Mouse (Mus musculus): Measurements from ENCODE around the gene 1700113H08Rik. TPM values are rescaled to one million over a fixed set of nuclear protein-coding genes. Genes with fewer than 3 reads are reported as not detected.

Gene 1700113H08Rik
- polyA plus RNA-seq, 1 experiment: not detected

DNA sequence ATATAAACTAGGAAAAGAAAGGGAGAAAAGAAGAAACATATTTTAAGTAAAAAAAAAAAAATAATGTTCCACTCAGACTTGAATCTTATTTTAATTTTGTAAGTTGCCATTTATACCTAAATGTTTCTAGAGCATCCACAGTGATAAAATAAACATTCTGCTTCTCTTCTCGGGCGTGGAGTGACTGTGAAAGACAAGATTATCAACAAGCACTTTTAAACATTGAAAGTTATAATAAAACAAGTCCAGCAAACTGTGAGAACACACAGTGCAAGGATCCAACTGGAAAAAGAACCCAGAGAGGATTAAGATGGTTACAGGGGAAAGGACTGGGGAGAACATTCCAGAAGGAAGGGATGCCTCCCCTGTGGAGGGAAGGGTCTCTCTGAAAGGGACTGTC, 155.0 kb downstream of the 1700113H08Rik start:
- no peaks in the 10 kb centered on the region for H3K27me3 ChIP-seq (ENCODE audit: control insufficient read depth, insufficient read depth, insufficient read length)
- H3K4me2 ChIP-seq (ENCODE audit: low read depth): no peak overlapping the region
- H3K4me3 ChIP-seq: no peak overlapping the region
- H3K79me2 ChIP-seq (ENCODE audit: control insufficient read depth, insufficient read depth): no peaks in the 10 kb centered on the region
- no peaks in the 10 kb centered on the region for H3K36me3 ChIP-seq (ENCODE audit: control insufficient read depth, insufficient read depth)
- TF ChIP-seq POLR2AphosphoS2 (IDR thresholded peaks at IDR 0.05; ENCODE audit: insufficient read length, low read depth) (no peak), USF1 (IDR thresholded peaks at IDR 0.05; ENCODE audit: low read depth) (no peak), TCF3 (IDR thresholded peaks at IDR 0.05; ENCODE audit: insufficient read length, low read depth) (no peak), CEBPB (IDR thresholded peaks at IDR 0.05; ENCODE audit: insufficient read depth, poor library complexity, severe bottlenecking) (no peak), MYOD1 (IDR thresholded peaks at IDR 0.05; ENCODE audit: control insufficient read depth in 1 of 3, insufficient read length in 2 of 3, low read depth in 2 of 3) (no peak), MYOG (IDR thresholded peaks at IDR 0.05; ENCODE audit: control insufficient read depth in 1 of 3, insufficient read depth in 1 of 3, insufficient read length in 2 of 3, low read depth in 2 of 3) (no peak), REST (IDR thresholded peaks at IDR 0.05; ENCODE audit: insufficient read depth, insufficient read length) (no peak), MAX (IDR thresholded peaks at IDR 0.05; ENCODE audit: low read depth) (no peak), E2F4 (IDR thresholded peaks at IDR 0.05; ENCODE audit: insufficient read depth) (no peak), SRF (IDR thresholded peaks at IDR 0.05; ENCODE audit: control insufficient read depth, insufficient read length, low read depth) (no peak)
- no peak overlapping the region for H3ac ChIP-seq (ENCODE audit: control insufficient read depth, insufficient read length)

GRCm38 (mm10) chr10:87230071-87230910, 172.4 kb downstream of the 1700113H08Rik start:
- H3K27me3 ChIP-seq (ENCODE audit: control insufficient read depth, insufficient read depth, insufficient read length): no peaks in the 10 kb centered on the region
- H3K4me3 ChIP-seq: no peak overlapping the region
- H3ac ChIP-seq (ENCODE audit: control insufficient read depth, insufficient read length): no peak overlapping the region
- H3K36me3 ChIP-seq (ENCODE audit: control insufficient read depth, insufficient read depth): no peaks in the 10 kb centered on the region
- no peak for TF ChIP-seq REST (IDR thresholded peaks at IDR 0.05; ENCODE audit: insufficient read depth, insufficient read length)
- H3K79me2 ChIP-seq (ENCODE audit: control insufficient read depth, insufficient read depth): no peaks in the 10 kb centered on the region
- H3K4me2 ChIP-seq (ENCODE audit: low read depth): no peak overlapping the region

DNA sequence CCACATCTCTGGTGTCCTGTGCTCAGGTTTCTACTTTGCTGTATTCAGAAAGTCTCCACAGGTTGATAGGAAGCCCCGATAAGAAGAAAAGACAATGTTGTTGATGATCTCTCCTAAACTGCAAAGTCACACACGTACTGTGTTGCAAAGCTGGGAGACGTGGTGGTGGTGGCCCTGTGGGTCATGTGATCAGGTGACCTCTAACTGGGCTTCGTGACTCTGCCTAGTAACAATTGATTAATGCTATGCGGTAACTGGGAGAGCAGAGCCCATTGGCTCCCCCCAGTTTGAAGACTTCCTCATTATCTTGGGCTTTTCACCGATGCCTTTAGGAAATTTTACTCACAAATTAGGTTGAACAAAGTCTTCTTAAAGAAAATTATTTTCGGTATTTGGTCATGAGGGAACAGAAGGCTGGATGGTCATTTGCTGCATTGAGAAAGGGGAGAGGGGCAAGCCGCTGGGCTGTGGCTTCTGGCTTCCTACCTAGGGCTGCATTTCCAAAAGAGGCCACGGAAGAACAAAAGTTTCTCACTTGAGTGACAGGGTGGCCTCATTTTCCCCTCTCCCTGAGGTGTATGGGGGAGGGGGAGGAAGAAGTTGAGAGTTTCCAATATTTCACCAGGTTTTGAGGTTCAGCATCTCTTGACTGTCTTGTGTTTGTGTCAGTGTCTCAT, 181.6 kb downstream of the 1700113H08Rik start:
- Histone ChIP-seq H3K36me3 (ENCODE audit: control insufficient read depth, insufficient read depth) (no peaks in the 10 kb centered on the region), H3ac (ENCODE audit: control insufficient read depth, insufficient read length) (no peak overlapping the region), H3K4me3 (no peak overlapping the region), H3K79me2 (ENCODE audit: control insufficient read depth, insufficient read depth) (no peaks in the 10 kb centered on the region), H3K4me2 (ENCODE audit: low read depth) (no peak overlapping the region), H3K27me3 (ENCODE audit: control insufficient read depth, insufficient read depth, insufficient read length) (no peaks in the 10 kb centered on the region)
- no peak for TF ChIP-seq REST (IDR thresholded peaks at IDR 0.05; ENCODE audit: insufficient read depth, insufficient read length)
- TF ChIP-seq MAX (IDR thresholded peaks at IDR 0.05; ENCODE audit: low read depth): no peak
- no peak for TF ChIP-seq E2F4 (IDR thresholded peaks at IDR 0.05; ENCODE audit: insufficient read depth)
- TF ChIP-seq MYOD1 (IDR thresholded peaks at IDR 0.05; ENCODE audit: control insufficient read depth in 1 of 3, insufficient read length in 2 of 3, low read depth in 2 of 3): no peak
- no peak for TF ChIP-seq USF1 (IDR thresholded peaks at IDR 0.05; ENCODE audit: low read depth)
- TF ChIP-seq MYOG (IDR thresholded peaks at IDR 0.05; ENCODE audit: control insufficient read depth in 1 of 3, insufficient read depth in 1 of 3, insufficient read length in 2 of 3, low read depth in 2 of 3): no peak
- no peak for TF ChIP-seq TCF3 (IDR thresholded peaks at IDR 0.05; ENCODE audit: insufficient read length, low read depth)

GRCm38 (mm10) chr10:87271724-87272123, 213.9 kb downstream of the 1700113H08Rik start:
- TF ChIP-seq MYOG (IDR thresholded peaks at IDR 0.05; ENCODE audit: control insufficient read depth in 1 of 3, insufficient read depth in 1 of 3, insufficient read length in 2 of 3, low read depth in 2 of 3) (no peak), POLR2A (IDR thresholded peaks at IDR 0.05; ENCODE audit: insufficient read length, low read depth) (no peak), TCF3 (IDR thresholded peaks at IDR 0.05; ENCODE audit: insufficient read length, low read depth) (no peak), CEBPB (IDR thresholded peaks at IDR 0.05; ENCODE audit: insufficient read depth, poor library complexity, severe bottlenecking) (no peak), MYOD1 (IDR thresholded peaks at IDR 0.05; ENCODE audit: control insufficient read depth in 1 of 3, insufficient read length in 2 of 3, low read depth in 2 of 3) (no peak), MAX (IDR thresholded peaks at IDR 0.05; ENCODE audit: low read depth) (no peak), USF1 (IDR thresholded peaks at IDR 0.05; ENCODE audit: low read depth) (no peak), TCF12 (IDR thresholded peaks at IDR 0.05; ENCODE audit: insufficient read depth, poor library complexity, severe bottlenecking) (no peak), REST (IDR thresholded peaks at IDR 0.05; ENCODE audit: insufficient read depth, insufficient read length) (no peak), SRF (IDR thresholded peaks at IDR 0.05; ENCODE audit: control insufficient read depth, insufficient read length, low read depth) (no peak), E2F4 (IDR thresholded peaks at IDR 0.05; ENCODE audit: insufficient read depth) (no peak), POLR2AphosphoS2 (IDR thresholded peaks at IDR 0.05; ENCODE audit: insufficient read length, low read depth) (no peak)
- no peak overlapping the region for H3ac ChIP-seq (ENCODE audit: control insufficient read depth, insufficient read length)
- no peaks in the 10 kb centered on the region for H3K36me3 ChIP-seq (ENCODE audit: control insufficient read depth, insufficient read depth)
- no peak overlapping the region for H3K4me2 ChIP-seq (ENCODE audit: low read depth)
- H3K79me2 ChIP-seq (ENCODE audit: control insufficient read depth, insufficient read depth): no peaks in the 10 kb centered on the region
- no peaks in the 10 kb centered on the region for H3K27me3 ChIP-seq (ENCODE audit: control insufficient read depth, insufficient read depth, insufficient read length)
- H3K4me3 ChIP-seq: no peak overlapping the region

GRCm38 (mm10) chr10:87272133-87272622, 214.3 kb downstream of the 1700113H08Rik start:
- no peaks in the 10 kb centered on the region for H3K27me3 ChIP-seq (ENCODE audit: control insufficient read depth, insufficient read depth, insufficient read length)
- no peaks in the 10 kb centered on the region for H3K36me3 ChIP-seq (ENCODE audit: control insufficient read depth, insufficient read depth)
- no peaks in the 10 kb centered on the region for H3K79me2 ChIP-seq (ENCODE audit: control insufficient read depth, insufficient read depth)
- no peak overlapping the region for H3K4me2 ChIP-seq (ENCODE audit: low read depth)
- no peak overlapping the region for H3K4me3 ChIP-seq
- H3ac ChIP-seq (ENCODE audit: control insufficient read depth, insufficient read length): no peak overlapping the region
- TF ChIP-seq TCF3 (IDR thresholded peaks at IDR 0.05; ENCODE audit: insufficient read length, low read depth): no peak
- TF ChIP-seq USF1 (IDR thresholded peaks at IDR 0.05; ENCODE audit: low read depth): no peak
- TF ChIP-seq MAX (IDR thresholded peaks at IDR 0.05; ENCODE audit: low read depth): no peak
- TF ChIP-seq E2F4 (IDR thresholded peaks at IDR 0.05; ENCODE audit: insufficient read depth): no peak
- TF ChIP-seq POLR2A (IDR thresholded peaks at IDR 0.05; ENCODE audit: insufficient read length, low read depth): no peak
- TF ChIP-seq MYOG (IDR thresholded peaks at IDR 0.05; ENCODE audit: control insufficient read depth in 1 of 3, insufficient read depth in 1 of 3, insufficient read length in 2 of 3, low read depth in 2 of 3): no peak
- TF ChIP-seq MYOD1 (IDR thresholded peaks at IDR 0.05; ENCODE audit: control insufficient read depth in 1 of 3, insufficient read length in 2 of 3, low read depth in 2 of 3): no peak
- no peak for TF ChIP-seq POLR2AphosphoS2 (IDR thresholded peaks at IDR 0.05; ENCODE audit: insufficient read length, low read depth)
- no peak for TF ChIP-seq CEBPB (IDR thresholded peaks at IDR 0.05; ENCODE audit: insufficient read depth, poor library complexity, severe bottlenecking)
- no peak for TF ChIP-seq TCF12 (IDR thresholded peaks at IDR 0.05; ENCODE audit: insufficient read depth, poor library complexity, severe bottlenecking)
- TF ChIP-seq SRF (IDR thresholded peaks at IDR 0.05; ENCODE audit: control insufficient read depth, insufficient read length, low read depth): no peak
- no peak for TF ChIP-seq REST (IDR thresholded peaks at IDR 0.05; ENCODE audit: insufficient read depth, insufficient read length)
